Mouse (Mus musculus) bone marrow macrophage, adult 2 months (primary cell): ENCODE results near the gene Phf11c. TPM values are rescaled to one million over a fixed set of nuclear protein-coding genes. Genes with fewer than 3 reads are reported as not detected.
A peak's percentile ranks its signal among the peaks of the same experiment; 100 is the strongest.
"Not testable (repeated sequence)": the region's sequence is repeated elsewhere in the genome, so short reads cannot be mapped to it uniquely, and the experiment has no call there.

Experiments
- H3K27ac ChIP-seq: 2 replicates; pipeline ENCODE4 v1.5.1; 2012; ENCODE audit warnings: low read depth, low read length; ENCODE audit not compliant: insufficient read depth
- H3K4me1 ChIP-seq: 2 replicates; pipeline ENCODE4 v1.6.1; 2012; ENCODE audit warnings: low read length; ENCODE audit not compliant: control insufficient read depth, insufficient read depth
- H3K4me3 ChIP-seq: 2 replicates; pipeline ENCODE4 v1.5.1; 2012; ENCODE audit warnings: mild to moderate bottlenecking, low read length, moderate library complexity; ENCODE audit not compliant: insufficient read depth
- CTCF ChIP-seq: IDR thresholded peaks from 2 replicates; pipeline ENCODE4 v1.5.1; 2012; ENCODE audit warnings: low read depth, mild to moderate bottlenecking, low read length, moderate library complexity
- POLR2A ChIP-seq: IDR thresholded peaks from 2 replicates; pipeline ENCODE4 v1.6.1; 2012; ENCODE audit warnings: mild to moderate bottlenecking, low read depth, low read length, borderline replicate concordance
- polyA plus RNA-seq: library from polyadenylated mRNA; stranded (reverse); fragments of >200 nt; gene quantifications from 2 replicates; pipeline ENCODE4 v1.2.4, GENCODE M21; 2012; ENCODE audit not compliant: missing spikeins, insufficient read depth, insufficient read length

The Phf11c gene
- polyA plus RNA-seq, 1 experiment: 2.2 TPM

DNA sequence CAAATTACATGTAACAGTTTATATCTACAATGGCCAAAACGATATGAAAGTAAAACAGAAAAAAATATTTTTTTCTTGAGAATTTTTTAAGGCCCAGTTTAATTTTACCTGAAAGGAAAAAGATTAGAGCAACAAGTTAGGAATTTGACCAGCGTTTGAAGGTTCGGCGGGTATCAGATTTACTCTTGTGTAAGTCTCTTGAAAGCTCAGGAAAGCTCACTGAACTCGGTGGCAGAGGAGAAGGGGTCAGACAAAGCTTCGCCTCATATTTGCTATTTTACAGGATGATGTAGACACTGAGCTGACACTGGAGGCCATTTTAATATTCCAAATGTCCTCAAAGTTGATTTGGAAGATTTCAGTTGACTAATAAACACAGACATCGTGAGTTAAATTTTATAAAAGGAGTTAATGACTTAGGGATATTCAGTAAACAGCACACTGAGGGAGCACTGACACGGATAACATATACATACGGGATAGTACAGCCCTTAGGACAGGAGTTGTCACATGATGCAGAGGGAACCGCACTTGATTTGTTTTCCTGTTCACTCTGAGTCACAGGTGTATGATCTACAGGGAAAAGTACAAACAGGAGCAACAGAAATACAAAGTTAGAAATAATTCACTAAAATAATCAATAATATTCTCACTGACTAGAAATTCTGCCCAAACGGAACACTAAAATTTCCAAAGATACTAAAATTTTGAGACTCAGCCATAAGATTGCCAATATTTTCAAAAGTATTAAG, 27.9 kb upstream of the Phf11c start:
- no peaks in the 10 kb centered on the region for H3K4me1 ChIP-seq
- no peak overlapping the region for H3K27ac ChIP-seq
- no peak overlapping the region for H3K4me3 ChIP-seq
- TF ChIP-seq POLR2A (no peak), CTCF (no peak)

DNA sequence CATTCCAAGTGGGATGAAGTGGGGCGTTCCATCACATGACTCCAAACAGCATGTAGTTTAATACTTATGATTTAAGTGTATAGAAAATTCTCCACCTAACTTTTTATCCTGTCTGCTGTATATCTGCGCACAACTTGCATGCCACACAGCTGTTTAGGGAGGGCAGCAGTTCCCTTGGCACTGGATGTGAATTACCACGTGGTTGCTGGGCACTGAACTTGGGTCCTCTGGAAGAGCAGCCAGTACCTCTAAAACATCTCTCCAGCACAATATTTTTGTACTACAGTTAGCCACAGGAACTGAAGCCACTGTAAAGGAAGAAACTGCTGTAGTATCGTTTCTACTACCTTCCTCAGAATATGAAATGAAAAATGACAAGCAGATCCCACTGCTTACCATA, 23.0 kb upstream of the Phf11c start:
- TF ChIP-seq CTCF (no peak), POLR2A (no peak)
- no peak overlapping the region for H3K27ac ChIP-seq
- no peaks in the 10 kb centered on the region for H3K4me1 ChIP-seq
- no peak overlapping the region for H3K4me3 ChIP-seq

DNA sequence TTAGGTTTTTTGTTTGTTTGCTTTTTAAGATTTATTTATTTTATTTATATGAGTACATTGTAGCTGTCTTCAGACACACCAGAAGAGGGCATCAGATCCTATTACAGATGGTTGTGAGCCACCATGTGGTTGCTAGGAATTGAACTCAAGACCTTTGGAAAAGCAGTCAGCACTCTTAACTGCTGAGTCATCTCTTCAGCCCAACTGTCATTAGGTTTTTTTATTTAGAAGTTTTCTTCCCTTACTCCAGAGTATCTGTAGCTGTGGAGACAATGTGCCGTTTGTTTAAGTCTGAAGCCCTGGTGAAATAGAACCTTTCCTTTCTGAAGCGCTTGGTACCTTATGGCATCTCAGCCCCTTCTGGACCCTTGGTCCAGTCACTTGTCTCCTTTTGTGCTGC, 19.8 kb upstream of the Phf11c start:
- not testable (repeated sequence) for H3K4me1 ChIP-seq, H3K27ac ChIP-seq

DNA sequence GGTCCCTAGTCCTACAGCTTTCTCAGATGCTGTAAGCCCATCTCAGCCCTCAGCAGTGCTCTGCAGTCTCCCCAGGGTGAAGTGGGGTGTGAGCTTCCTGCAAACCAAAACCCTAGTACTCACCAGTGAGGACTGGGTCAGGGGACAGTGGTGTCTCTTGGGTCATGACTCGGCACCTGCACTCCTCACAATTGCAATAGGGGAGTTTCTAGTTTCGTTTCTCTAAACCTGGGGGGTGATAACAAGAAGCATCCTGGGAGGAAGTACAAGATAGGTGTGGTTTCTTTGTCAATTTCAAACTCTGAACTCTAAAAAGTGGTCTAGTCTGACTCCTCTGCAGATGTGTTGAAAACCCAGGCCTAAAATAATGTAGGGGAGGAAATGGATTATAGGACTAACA, 1.8 kb upstream of the Phf11c start:
- Histone ChIP-seq H3K4me3 (no peak overlapping the region), H3K27ac (no peak overlapping the region), H3K4me1 (no peaks in the 10 kb centered on the region)
- no peak for TF ChIP-seq CTCF
- no peak for TF ChIP-seq POLR2A

More for the DNA sequence above, 19.8 kb upstream of the Phf11c start:
- not testable (repeated sequence) for H3K4me3 ChIP-seq

DNA sequence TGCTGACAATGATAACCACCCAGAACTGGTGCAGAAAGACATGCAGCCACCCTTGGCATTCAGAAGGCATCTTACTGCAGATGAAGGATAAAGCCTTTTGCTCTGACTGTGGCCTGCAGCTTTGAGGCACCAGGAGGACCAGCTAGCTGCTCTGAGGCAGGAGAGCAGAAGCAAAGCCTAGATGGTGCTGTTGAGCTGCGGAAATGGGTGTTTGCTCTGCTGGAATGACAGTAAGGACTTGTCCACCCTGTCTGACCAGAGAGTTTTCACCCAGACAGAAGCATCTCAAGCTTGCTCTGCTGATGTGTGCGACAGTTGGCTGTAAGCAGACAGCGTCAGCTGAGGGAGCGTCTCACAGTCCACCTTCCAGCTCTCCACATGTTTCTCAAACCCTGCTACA, 5.0 kb downstream of the Phf11c start:
- not testable (repeated sequence) for H3K27ac ChIP-seq, H3K4me1 ChIP-seq, H3K4me3 ChIP-seq

DNA sequence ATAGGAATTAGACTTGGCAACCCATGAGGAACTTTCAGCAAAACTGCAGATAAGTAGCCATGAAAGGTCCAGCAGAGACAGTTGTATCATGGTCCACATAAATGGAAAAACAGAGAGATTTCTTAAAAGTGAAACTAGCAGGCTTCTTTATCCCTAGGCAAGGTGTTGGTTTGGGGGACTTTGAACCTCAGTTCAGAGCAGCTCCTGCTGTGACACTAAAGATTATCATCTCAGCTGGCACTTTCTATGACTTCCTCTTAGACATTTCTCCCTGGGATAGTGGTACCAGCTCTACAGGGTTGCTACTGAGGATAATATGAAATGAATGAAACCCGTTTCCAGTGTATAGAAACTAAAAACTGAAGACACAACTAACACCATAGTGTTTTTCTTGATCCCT, 5.6 kb downstream of the Phf11c start:
- TF ChIP-seq CTCF (no peak), POLR2A (no peak)
- Histone ChIP-seq H3K27ac (no peak overlapping the region), H3K4me3 (no peak overlapping the region)

DNA sequence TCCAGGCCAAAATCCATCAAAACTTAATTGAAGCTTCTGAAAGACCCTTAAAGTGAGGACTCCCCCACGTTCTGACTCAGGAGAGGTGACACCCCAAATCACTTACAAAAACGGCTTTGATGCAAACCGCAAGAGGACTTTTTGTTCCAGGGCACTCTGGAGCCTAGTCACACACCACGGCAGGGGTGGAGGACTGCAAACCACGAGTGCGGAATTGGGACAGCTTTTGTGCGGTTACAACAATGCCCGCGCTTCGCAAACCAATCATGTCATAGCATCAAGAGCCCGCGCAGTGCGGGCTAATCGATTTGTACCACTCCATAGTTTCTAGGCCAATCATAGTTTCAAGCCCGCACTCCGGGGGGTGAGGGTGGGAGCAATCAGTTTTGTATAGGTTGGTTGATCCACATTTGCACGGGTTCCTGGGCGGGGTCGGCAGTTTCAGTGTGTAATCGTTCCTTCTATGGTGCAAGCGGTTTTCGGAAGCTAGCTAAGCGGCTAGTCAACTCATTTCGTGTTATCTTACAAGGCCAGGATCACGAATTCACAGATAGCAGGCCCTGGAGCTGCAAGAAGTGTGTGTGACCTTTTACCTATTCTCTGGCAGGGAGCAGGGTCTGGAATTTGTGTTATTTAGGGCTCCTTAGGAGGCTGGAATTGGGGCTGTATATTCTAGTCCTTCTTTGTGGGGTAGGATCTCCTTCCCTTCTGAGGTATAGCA, 24.7 kb downstream of the Phf11c start:
- H3K4me3 ChIP-seq: no peak overlapping the region
- H3K4me1 ChIP-seq: peaks cover 3% of the 10 kb centered on the region; the same call in 1 of the 2 replicates
- no peak overlapping the region for H3K27ac ChIP-seq
- TF ChIP-seq POLR2A (no peak), CTCF (no peak)

More for the DNA sequence above, 5.6 kb downstream of the Phf11c start:
- H3K4me1 ChIP-seq: no peaks in the 10 kb centered on the region

DNA sequence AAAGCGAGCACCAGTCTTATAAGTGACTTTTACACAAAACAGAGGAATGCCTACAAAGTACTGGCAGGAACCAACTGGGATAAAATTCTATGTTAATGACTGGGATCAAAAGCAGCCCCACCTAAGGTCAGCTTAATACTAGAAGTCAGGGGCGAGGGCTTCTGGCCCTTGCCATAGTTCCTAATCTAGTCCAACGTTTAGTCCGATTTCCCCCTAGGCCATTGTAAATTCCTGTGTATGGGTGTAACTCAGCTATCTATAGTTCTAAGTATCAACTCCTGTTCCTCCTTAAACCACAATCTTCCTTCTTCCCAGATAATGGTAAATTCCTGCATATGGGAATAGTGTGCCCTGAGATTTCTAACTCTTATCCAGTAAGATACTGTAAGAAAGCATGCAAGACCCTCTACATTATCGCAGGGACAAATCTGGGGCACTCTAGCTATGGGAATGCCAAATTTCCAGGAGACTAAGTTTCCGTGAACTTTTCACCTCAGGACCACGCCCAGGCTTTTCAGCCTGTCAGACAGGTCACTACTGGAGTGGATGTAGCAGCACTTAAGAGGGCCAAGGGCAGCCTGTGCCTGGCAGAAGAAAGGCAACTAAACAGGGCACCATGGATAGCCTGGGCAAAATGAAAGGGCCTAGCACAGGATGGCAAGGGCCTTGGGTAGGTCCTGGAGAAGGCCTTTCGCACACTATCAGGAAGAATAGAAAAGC, 28.6 kb downstream of the Phf11c start:
- Histone ChIP-seq H3K27ac (no peak overlapping the region), H3K4me1 (peaks cover 9% of the 10 kb centered on the region), H3K4me3 (no peak overlapping the region)
- TF ChIP-seq POLR2A (no peak), CTCF (no peak)

DNA sequence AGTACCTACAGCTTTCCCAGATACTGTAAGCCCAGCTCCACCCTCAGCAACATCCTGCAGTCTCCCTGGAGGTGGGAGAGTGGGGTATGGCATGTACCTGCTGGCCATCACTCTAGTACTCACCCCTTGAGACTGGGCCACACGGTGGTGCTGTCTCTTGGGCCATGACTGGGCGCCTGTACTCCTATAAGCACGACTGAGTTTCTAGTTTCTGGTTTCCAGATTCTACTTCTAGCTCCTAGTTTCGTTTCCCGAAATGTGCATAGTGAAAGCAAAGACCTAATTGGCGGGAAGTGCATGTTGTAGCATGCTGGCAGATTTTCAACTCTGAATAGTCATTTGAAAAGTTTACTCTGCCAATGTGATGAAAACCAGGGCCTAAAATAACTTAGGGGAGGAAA, 29.9 kb downstream of the Phf11c start, which contains the start of gene Phf11d:
Phf11d (minus strand) TSS at position 227 of the 401 bp plus-strand sequence.
- peak within 1 kb of the TSS; percentile 53 for H3K4me3 ChIP-seq
- peaks cover 9% of the 10 kb centered on the region for H3K4me1 ChIP-seq
- TF ChIP-seq POLR2A (no peak), CTCF (peak; percentile 63)
- peak within 1 kb of the TSS; percentile 69 for H3K27ac ChIP-seq

DNA sequence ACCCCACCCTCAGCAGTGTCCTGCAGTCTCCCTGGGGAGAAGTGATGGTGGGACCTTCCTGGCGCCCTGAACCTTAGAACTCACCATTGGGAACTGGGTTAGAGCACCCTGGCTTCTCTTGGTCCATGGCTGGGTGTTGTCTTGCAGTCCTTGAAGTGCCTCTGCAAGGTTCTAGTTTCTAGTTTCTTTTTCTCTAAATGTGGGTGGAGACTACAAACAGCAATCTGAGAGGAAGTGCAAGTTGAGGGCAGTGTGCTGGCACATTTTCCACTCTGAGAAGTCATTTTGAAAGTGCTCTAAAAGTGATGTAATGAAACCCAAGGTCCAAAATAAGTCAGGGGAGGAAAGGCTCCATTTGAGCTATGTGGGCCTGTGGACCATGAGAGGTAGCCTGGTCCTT, 54.0 kb downstream of the Phf11c start, which contains the start of gene Phf11b:
Phf11b (minus strand) TSS at position 163 of the 400 bp plus-strand sequence.
- not testable (repeated sequence) for H3K27ac ChIP-seq

More for the DNA sequence above, 54.0 kb downstream of the Phf11c start, which contains the start of gene Phf11b:
- H3K4me1 ChIP-seq: not testable (repeated sequence)
- peak within 1 kb of the TSS; percentile 43 for H3K4me3 ChIP-seq
